Mouse (Mus musculus) retina, postnatal 1 day (tissue): ENCODE results near the gene Izumo2.
"Not testable (repeated sequence)": the region's sequence is repeated elsewhere in the genome, so short reads cannot be mapped to it uniquely, and the experiment has no call there.

ENCODE experiments used
- DNase-seq: peaks from one replicate; pipeline ENCODE4 v3.0.0-alpha.2; 2012

Gene Izumo2

GRCm38 (mm10) chr7:44701921-44702320, 6.6 kb upstream of the Izumo2 start:
- peak; percentile 90 for DNase-seq

- DNase-seq, result no peak
These were observed 5.6 kb upstream of the Izumo2 start for GRCm38 (mm10) chr7:44702985-44703384.

GRCm38 (mm10) chr7:44704363-44704762, 4.2 kb upstream of the Izumo2 start:
- peak; percentile 73 for DNase-seq

GRCm38 (mm10) chr7:44705086-44705485, 3.5 kb upstream of the Izumo2 start:
- DNase-seq, result no peak

- no peak for DNase-seq
These were observed 2.2 kb upstream of the Izumo2 start for GRCm38 (mm10) chr7:44706322-44706721.

- no peak for DNase-seq
These were observed 1.3 kb upstream of the Izumo2 start for GRCm38 (mm10) chr7:44707169-44707675.

- DNase-seq, result not testable (repeated sequence)
These were observed 449 bp upstream of the Izumo2 start for GRCm38 (mm10) chr7:44708093-44708492.

- DNase-seq, result no peak
These were observed 1.3 kb downstream of the Izumo2 start for GRCm38 (mm10) chr7:44709881-44710280.

GRCm38 (mm10) chr7:44722058-44722457, 13.5 kb downstream of the Izumo2 start:
- DNase-seq, result no peak

GRCm38 (mm10) chr7:44724316-44724715, 15.8 kb downstream of the Izumo2 start:
- DNase-seq, result peak; percentile 56

- no peak for DNase-seq
These were observed 17.8 kb downstream of the Izumo2 start for GRCm38 (mm10) chr7:44726343-44726742.

GRCm38 (mm10) chr7:44727151-44727550, 18.6 kb downstream of the Izumo2 start:
- DNase-seq, result no peak

GRCm38 (mm10) chr7:44728082-44728975, 19.8 kb downstream of the Izumo2 start:
- no peak for DNase-seq

GRCm38 (mm10) chr7:44733723-44734122, 25.2 kb downstream of the Izumo2 start:
- no peak for DNase-seq

- DNase-seq, result no peak
These were observed 32.8 kb downstream of the Izumo2 start for GRCm38 (mm10) chr7:44741361-44741760.

- peak; percentile 5 for DNase-seq
These were observed 35.7 kb downstream of the Izumo2 start for GRCm38 (mm10) chr7:44744270-44744669.

GRCm38 (mm10) chr7:44745076-44745475, 36.5 kb downstream of the Izumo2 start:
- DNase-seq, result peak; percentile 89

GRCm38 (mm10) chr7:44747115-44747514, 38.6 kb downstream of the Izumo2 start:
- no peak for DNase-seq

- peak; percentile 99 for DNase-seq
These were observed 39.8 kb downstream of the Izumo2 start, which contains the start of gene Vrk3 for GRCm38 (mm10) chr7:44748101-44749044. Vrk3 (plus strand) TSS chr7:44748413.

GRCm38 (mm10) chr7:44750950-44751349, 42.4 kb downstream of the Izumo2 start, which contains the start of gene Zfp473:
Zfp473 (minus strand) TSS chr7:44751050.
- DNase-seq, result not testable (repeated sequence)

- no peak for DNase-seq
These were observed 48.6 kb downstream of the Izumo2 start for GRCm38 (mm10) chr7:44757164-44757563.

- no peak for DNase-seq
These were observed 51.8 kb downstream of the Izumo2 start for GRCm38 (mm10) chr7:44760366-44760765.

GRCm38 (mm10) chr7:44768129-44768528, 59.6 kb downstream of the Izumo2 start:
- DNase-seq, result no peak
